Comparison of ENCODE assay signal across 21 mouse cellular contexts in the genomic region with DNA sequence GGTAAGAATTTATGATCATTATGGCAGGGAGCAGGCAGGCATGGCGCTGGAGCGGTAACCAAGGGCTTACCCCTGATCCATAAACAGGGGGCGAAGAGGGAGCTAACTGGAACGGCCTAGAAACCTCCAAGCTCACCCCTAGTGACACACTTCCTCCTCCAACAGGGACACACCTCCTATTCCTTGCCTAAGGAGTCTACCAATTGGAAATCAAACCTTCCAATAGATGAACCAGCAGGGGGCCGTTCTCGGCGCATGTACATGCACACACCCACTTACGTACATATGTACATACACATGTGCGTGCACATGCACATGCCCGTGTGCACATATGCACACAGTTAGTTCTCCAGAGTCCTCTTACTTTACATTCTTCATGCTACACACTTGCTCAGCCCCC. TPM values are rescaled to one million over a fixed set of nuclear protein-coding genes. Genes with fewer than 3 reads are reported as not detected.
"Had no signal": no experiment of that assay in that cellular context is flagged by ENCODE, and none has a peak within 500 bp of the region (broad histone marks: within the 10 kb centered on the region; RNA-seq: fewer than 3 reads in every experiment).

No protein-coding gene starts in this region.

- H3K9ac ChIP-seq: lung, embryonic 15.5 days; midbrain, embryonic 12.5 days; neural tube, embryonic 13.5 days; neural tube, embryonic 15.5 days had no signal

- H3K4me2 ChIP-seq: lung, embryonic 15.5 days; midbrain, embryonic 12.5 days; neural tube, embryonic 13.5 days; neural tube, embryonic 15.5 days had no signal

- H3K27me3 ChIP-seq: lung, embryonic 15.5 days; midbrain, embryonic 12.5 days; neural tube, embryonic 13.5 days; neural tube, embryonic 15.5 days had no signal

- H3K4me1 ChIP-seq: lung, embryonic 15.5 days; megakaryocyte, embryonic 14.5 days; midbrain, embryonic 12.5 days; neural tube, embryonic 15.5 days had no signal

- DNase-seq: lung, adult 2 months; lung, postnatal 14 days; lung, postnatal 36 days; midbrain, embryonic 14.5 days; retina, postnatal 1 day; right cerebral cortex, adult 18-20 months; right cerebral cortex, postnatal 25 days; right cerebral cortex, postnatal 4 days; spleen, adult 18-20 months; thymus, adult 18-20 months; thymus, postnatal 14 days; thymus, postnatal 36 days had no signal

- ATAC-seq: lung, postnatal 0 days; midbrain, embryonic 16.5 days had no signal

- H3K4me3 ChIP-seq: lung, embryonic 15.5 days; megakaryocyte, embryonic 14.5 days; midbrain, embryonic 12.5 days; myocyte; neural tube, embryonic 13.5 days; neural tube, embryonic 15.5 days had no signal

- H3K36me3 ChIP-seq: lung, embryonic 15.5 days; midbrain, embryonic 12.5 days; neural tube, embryonic 13.5 days; neural tube, embryonic 15.5 days had no signal

- H3K27ac ChIP-seq: lung, embryonic 15.5 days; macrophage; midbrain, embryonic 12.5 days; neural tube, embryonic 13.5 days; neural tube, embryonic 15.5 days had no signal

- H3K9me3 ChIP-seq: lung, embryonic 15.5 days; megakaryocyte, embryonic 14.5 days; midbrain, embryonic 12.5 days; neural tube, embryonic 13.5 days; neural tube, embryonic 15.5 days had no signal

RNA-seq across cellular contexts. Expression of a gene that starts 46.6 kb away (rescaled TPM):
- polyA plus RNA-seq: macrophage, myocyte had no signal
